Mouse (Mus musculus) cerebellum, postnatal 10 days (tissue): ENCODE data around the gene Asic2.
A peak's percentile ranks its signal among the peaks of the same experiment; 100 is the strongest.
"Not testable (repeated sequence)": the region's sequence is repeated elsewhere in the genome, so short reads cannot be mapped to it uniquely, and the experiment has no call there.

Experiments
- DNase-seq, 2 experiments: peaks; one replicate each; pipeline ENCODE4 v3.0.0; 2021; ENCODE audit warnings: mixed read lengths in 2 of 2

Asic2 gene

GRCm38 (mm10) chr11:81283185-81283584 is 685.1 kb downstream of the Asic2 start:
- DNase-seq, result no peak

- DNase-seq, result no peak
Observed at GRCm38 (mm10) chr11:81280070-81280469, 688.2 kb downstream of the Asic2 start.

- DNase-seq, result peak; percentile 22 to 42
Observed at GRCm38 (mm10) chr11:81277406-81277805, 690.9 kb downstream of the Asic2 start.

GRCm38 (mm10) chr11:81272677-81273418 is 695.4 kb downstream of the Asic2 start:
- DNase-seq, result no peak

- no peak for DNase-seq
Observed at GRCm38 (mm10) chr11:81271422-81271821, 696.8 kb downstream of the Asic2 start.

GRCm38 (mm10) chr11:81270518-81270917 is 697.7 kb downstream of the Asic2 start:
- DNase-seq, result peak; percentile 39 to 42

- DNase-seq, result no peak
Observed at GRCm38 (mm10) chr11:81263757-81264156, 704.5 kb downstream of the Asic2 start.

GRCm38 (mm10) chr11:81263193-81263592 is 705.1 kb downstream of the Asic2 start:
- no peak for DNase-seq

GRCm38 (mm10) chr11:81261259-81261658 is 707.0 kb downstream of the Asic2 start:
- DNase-seq, result no peak

- not testable (repeated sequence) for DNase-seq
Observed at GRCm38 (mm10) chr11:81241183-81241582, 727.1 kb downstream of the Asic2 start.

- peak; percentile 70 to 78 for DNase-seq
Observed at GRCm38 (mm10) chr11:81239966-81240681, 728.1 kb downstream of the Asic2 start.

- no peak for DNase-seq
Observed at GRCm38 (mm10) chr11:81239091-81239490, 729.2 kb downstream of the Asic2 start.

GRCm38 (mm10) chr11:81236070-81236469 is 732.2 kb downstream of the Asic2 start:
- no peak for DNase-seq

- DNase-seq, result peak; percentile 55 to 57
Observed at GRCm38 (mm10) chr11:81223361-81223760, 744.9 kb downstream of the Asic2 start.

GRCm38 (mm10) chr11:81220786-81221185 is 747.5 kb downstream of the Asic2 start:
- DNase-seq, result no peak

GRCm38 (mm10) chr11:81205471-81205870 is 762.8 kb downstream of the Asic2 start:
- peak; percentile 64 to 74 for DNase-seq

- no peak for DNase-seq
Observed at GRCm38 (mm10) chr11:81202578-81202977, 765.7 kb downstream of the Asic2 start.

GRCm38 (mm10) chr11:81193856-81194255 is 774.4 kb downstream of the Asic2 start:
- DNase-seq, result no peak

- DNase-seq, result no peak
Observed at GRCm38 (mm10) chr11:81192155-81192554, 776.1 kb downstream of the Asic2 start.

GRCm38 (mm10) chr11:81189103-81189502 is 779.2 kb downstream of the Asic2 start:
- no peak for DNase-seq

GRCm38 (mm10) chr11:81187851-81188250 is 780.4 kb downstream of the Asic2 start:
- no peak for DNase-seq

GRCm38 (mm10) chr11:81184721-81185120 is 783.5 kb downstream of the Asic2 start:
- DNase-seq, result no peak

GRCm38 (mm10) chr11:81164890-81165289 is 803.4 kb downstream of the Asic2 start:
- DNase-seq, result no peak

GRCm38 (mm10) chr11:81163056-81163455 is 805.2 kb downstream of the Asic2 start:
- peak in 1 of 2 experiments; percentile 15 for DNase-seq
